Mouse (Mus musculus) liver, adult 2 months (tissue): ENCODE data around the gene Strn4. TPM values are rescaled to one million over a fixed set of nuclear protein-coding genes. Genes with fewer than 3 reads are reported as not detected.
A peak's percentile ranks its signal among the peaks of the same experiment; 100 is the strongest.

Experiments used
- DNase-seq: peaks from one replicate; pipeline ENCODE4 v3.0.0-alpha.2; 2011; ENCODE audit warnings: low read depth, low spot score; ENCODE audit errors: extremely low read depth
- H3K27ac ChIP-seq: fragments of 200-500 bp; replicated peaks from 2 replicates; pipeline ENCODE4 v1.5.1; 2012; ENCODE audit warnings: low read depth, mild to moderate bottlenecking, control low read depth, inconsistent platforms, low read length; ENCODE audit not compliant: insufficient read depth
- H3K27me3 ChIP-seq: fragments of 200-500 bp; 2 replicates; pipeline ENCODE4 v1.6.1; 2012; ENCODE audit warnings: mild to moderate bottlenecking, moderate library complexity, low read length, inconsistent platforms; ENCODE audit not compliant: control insufficient read depth, insufficient read depth
- H3K36me3 ChIP-seq: fragments of 200-500 bp; 2 replicates; pipeline ENCODE4 v1.6.1; 2012; ENCODE audit warnings: low read length, inconsistent platforms; ENCODE audit not compliant: control insufficient read depth, insufficient read depth
- H3K4me1 ChIP-seq: fragments of 200-500 bp; 2 replicates; pipeline ENCODE4 v1.6.1; 2011; ENCODE audit warnings: low read length; ENCODE audit not compliant: control insufficient read depth, insufficient read depth
- H3K4me3 ChIP-seq: fragments of 200-500 bp; 2 replicates; pipeline ENCODE4 v1.5.1; 2011; ENCODE audit warnings: low read depth, mild to moderate bottlenecking, control low read depth, low read length, moderate library complexity; ENCODE audit not compliant: insufficient read depth
- H3K79me2 ChIP-seq: fragments of 200-500 bp; 2 replicates; pipeline ENCODE4 v1.6.1; 2012; ENCODE audit warnings: inconsistent platforms, mild to moderate bottlenecking, low read length, moderate library complexity; ENCODE audit not compliant: control insufficient read depth, insufficient read depth
- H3K9ac ChIP-seq: fragments of 200-500 bp; 2 replicates; pipeline ENCODE4 v1.6.1; 2012; ENCODE audit warnings: low read depth, mild to moderate bottlenecking, control low read depth, inconsistent platforms, low read length
- CTCF ChIP-seq: fragments of 200-500 bp; IDR thresholded peaks from 2 replicates; pipeline ENCODE4 v1.5.1; 2011; ENCODE audit warnings: low read depth, low read length, control low read depth
- POLR2A ChIP-seq: fragments of 200-500 bp; IDR thresholded peaks from 2 replicates; pipeline ENCODE4 v1.6.1; 2011; ENCODE audit warnings: low read length, control low read depth; ENCODE audit not compliant: insufficient read depth; ENCODE audit errors: extremely low read depth
- WGBS: fragments of 180-500 bp; shearing (Covaris S2); methylation state at CpG from one replicate; pipeline ENCODE4 v1.1.7; 2018; 5-methylcytosine and 5-hydroxymethylcytosine counted together
- polyA plus RNA-seq: library from polyadenylated mRNA; depleted of rRNA; stranded (reverse); fragments of >200 nt; gene quantifications from 2 replicates; pipeline ENCODE4 v1.2.3, GENCODE M21; 2012
- total RNA-seq: library from RNA; depleted of rRNA; stranded (reverse); fragments of >200 nt; gene quantifications from 2 replicates; pipeline ENCODE4 v1.2.3, GENCODE M21; 2014

The Strn4 gene
- total and polyA plus RNA-seq, 2 experiments = 18.7 to 52.7 TPM

GRCm38 (mm10) chr7:16845072-16845819, 29.6 kb downstream of the Strn4 start:
- WGBS = 33% methylated on average over 14 of the region's 14 CpGs
- Histone ChIP-seq H3K79me2 (peaks cover 3% of the 10 kb centered on the region; the same call in 1 of the 2 replicates), H3K27ac (peak overlapping the region; percentile 87), H3K4me1 (0 out of 2 replicates have a peak, but pooled peaks cover 4% of the 10 kb centered on the region), H3K9ac (peak overlapping the region; percentile 63), H3K27me3 (no peaks in the 10 kb centered on the region), H3K4me3 (peak overlapping the region; percentile 66), H3K36me3 (no peaks in the 10 kb centered on the region)
- no peak for TF ChIP-seq POLR2A
- no peak for TF ChIP-seq CTCF
- DNase-seq = peak; percentile 32

GRCm38 (mm10) chr7:16845820-16846167, 30.1 kb downstream of the Strn4 start:
- Histone ChIP-seq H3K27me3 (no peaks in the 10 kb centered on the region), H3K4me3 (peak overlapping the region; percentile 66), H3K79me2 (peaks cover 3% of the 10 kb centered on the region; the same call in 1 of the 2 replicates), H3K27ac (peak overlapping the region; percentile 87), H3K4me1 (peaks cover 6% of the 10 kb centered on the region; the same call in 1 of the 2 replicates), H3K9ac (peak overlapping the region; percentile 63), H3K36me3 (no peaks in the 10 kb centered on the region)
- no peak for DNase-seq
- TF ChIP-seq POLR2A (no peak), CTCF (no peak)
- 43% methylated on average over 10 of the region's 10 CpGs for WGBS

GRCm38 (mm10) chr7:16846775-16847174, 31.1 kb downstream of the Strn4 start:
- no peak for DNase-seq
- H3K27me3 ChIP-seq = no peaks in the 10 kb centered on the region
- no peaks in the 10 kb centered on the region for H3K36me3 ChIP-seq
- H3K4me3 ChIP-seq = no peak overlapping the region
- TF ChIP-seq POLR2A = no peak
- no peak for TF ChIP-seq CTCF
- H3K27ac ChIP-seq = no peak overlapping the region
- peaks cover 3% of the 10 kb centered on the region; the same call in 1 of the 2 replicates for H3K79me2 ChIP-seq
- WGBS = 92% methylated on average over 5 of the region's 5 CpGs
- H3K9ac ChIP-seq = no peak overlapping the region
- H3K4me1 ChIP-seq = peaks cover 8% of the 10 kb centered on the region; the same call in 1 of the 2 replicates

GRCm38 (mm10) chr7:16847507-16847906, 31.8 kb downstream of the Strn4 start:
- no peak overlapping the region for H3K27ac ChIP-seq
- WGBS = 93% methylated on average over 19 of the region's 19 CpGs
- TF ChIP-seq POLR2A (no peak), CTCF (no peak)
- no peaks in the 10 kb centered on the region for H3K27me3 ChIP-seq
- no peak for DNase-seq
- H3K36me3 ChIP-seq = no peaks in the 10 kb centered on the region
- peaks cover 3% of the 10 kb centered on the region; the same call in 1 of the 2 replicates for H3K79me2 ChIP-seq
- H3K9ac ChIP-seq = no peak overlapping the region
- H3K4me3 ChIP-seq = no peak overlapping the region
- H3K4me1 ChIP-seq = peaks cover 7% of the 10 kb centered on the region; the same call in 1 of the 2 replicates

GRCm38 (mm10) chr7:16848579-16848978, 32.9 kb downstream of the Strn4 start:
- no peaks in the 10 kb centered on the region for H3K36me3 ChIP-seq
- TF ChIP-seq POLR2A (no peak), CTCF (peak; percentile 79)
- peaks cover 2% of the 10 kb centered on the region; the same call in 1 of the 2 replicates for H3K79me2 ChIP-seq
- no peak overlapping the region for H3K9ac ChIP-seq
- 54% methylated on average over 17 of the region's 17 CpGs for WGBS
- H3K27ac ChIP-seq = no peak overlapping the region
- H3K4me1 ChIP-seq = peaks cover 7% of the 10 kb centered on the region; the same call in 1 of the 2 replicates
- H3K27me3 ChIP-seq = no peaks in the 10 kb centered on the region
- no peak for DNase-seq
- H3K4me3 ChIP-seq = no peak overlapping the region

GRCm38 (mm10) chr7:16851636-16852035, 35.9 kb downstream of the Strn4 start:
- 16% methylated on average over 4 of the region's 4 CpGs for WGBS
- Histone ChIP-seq H3K27me3 (no peaks in the 10 kb centered on the region), H3K36me3 (peaks cover 6% of the 10 kb centered on the region; the same call in 1 of the 2 replicates), H3K79me2 (no peaks in the 10 kb centered on the region), H3K9ac (no peak overlapping the region), H3K4me1 (peaks cover 7% of the 10 kb centered on the region; the same call in 1 of the 2 replicates), H3K27ac (peak overlapping the region; percentile 32; the same call in 1 of the 2 replicates), H3K4me3 (no peak overlapping the region)
- peak; percentile 93 for DNase-seq
- no peak for TF ChIP-seq CTCF
- TF ChIP-seq POLR2A = no peak
